Mouse (Mus musculus): ENCODE data around the gene Grhl3. TPM values are rescaled to one million over a fixed set of nuclear protein-coding genes. Genes with fewer than 3 reads are reported as not detected.

The Grhl3 gene
- polyA plus RNA-seq, 1 experiment from 2014 or later: 4.2 TPM

DNA sequence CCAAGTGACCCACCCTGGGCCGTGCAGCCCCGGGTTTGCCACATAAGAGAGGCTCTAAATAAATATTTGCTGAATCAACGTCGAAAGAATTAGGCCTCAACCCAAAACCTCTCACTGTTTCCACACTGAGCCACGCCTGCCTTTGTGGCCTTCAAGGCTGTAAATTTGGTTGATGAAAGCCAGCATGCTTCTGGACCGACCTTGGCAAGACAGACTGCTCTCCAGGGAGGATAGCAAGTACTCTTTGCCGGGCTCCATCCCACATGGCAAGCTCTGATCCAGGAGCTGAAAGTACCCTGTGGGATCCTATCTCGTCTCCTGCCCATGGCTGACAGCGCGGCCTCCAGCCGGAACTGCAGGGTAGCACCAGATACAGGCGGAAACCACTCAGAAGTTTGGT, 63.9 kb downstream of the Grhl3 start:
- 46% methylated on average over 12 of the region's 12 CpGs for WGBS
- H3K4me1 ChIP-seq (ENCODE audit: control insufficient read depth, insufficient read depth, low read length): 0 out of 2 replicates have a peak, but pooled peaks cover 7% of the 10 kb centered on the region

GRCm38 (mm10) chr4:135508419-135509039, 64.9 kb downstream of the Grhl3 start:
- Histone ChIP-seq H3K4me2 (ENCODE audit: low read depth) (peak overlapping the region; percentile 33), H3K9ac (ENCODE audit: low read length) (0 out of 2 replicates have a peak overlapping the region, but pooled peaks have one; percentile 22), H3K4me1 (ENCODE audit: control insufficient read depth, insufficient read depth, low read length) (0 out of 2 replicates have a peak, but pooled peaks cover 7% of the 10 kb centered on the region), H3K27ac (ENCODE audit: low read depth, low read length) (no peak overlapping the region), H3K27me3 (ENCODE audit: control insufficient read depth, insufficient read depth, low read length) (no peaks in the 10 kb centered on the region), H3K4me3 (ENCODE audit: low read depth, low read length) (no peak overlapping the region), H3K36me3 (ENCODE audit: control insufficient read depth, insufficient read depth, low read length) (no peaks in the 10 kb centered on the region), H3K9me3 (ENCODE audit: control insufficient read depth, low read length) (no peaks in the 10 kb centered on the region)
- peak; percentile 80 for DNase-seq (ENCODE audit: low spot score)
- no peak for ATAC-seq (ENCODE audit: insufficient read depth, low FRiP score, low TSS enrichment)
- 12% methylated on average over 13 of the region's 13 CpGs for WGBS

More for the DNA sequence above, 63.9 kb downstream of the Grhl3 start:
- no peak overlapping the region for H3K9ac ChIP-seq (ENCODE audit: low read length)
- no peaks in the 10 kb centered on the region for H3K9me3 ChIP-seq (ENCODE audit: control insufficient read depth, low read length)
- no peak overlapping the region for H3K4me3 ChIP-seq (ENCODE audit: low read depth, low read length)
- no peak overlapping the region for H3K4me2 ChIP-seq (ENCODE audit: low read depth)
- DNase-seq (ENCODE audit: low spot score) (no peak), ATAC-seq (ENCODE audit: insufficient read depth, low FRiP score, low TSS enrichment) (no peak)
- H3K27me3 ChIP-seq (ENCODE audit: control insufficient read depth, insufficient read depth, low read length): no peaks in the 10 kb centered on the region
- no peaks in the 10 kb centered on the region for H3K36me3 ChIP-seq (ENCODE audit: control insufficient read depth, insufficient read depth, low read length)
- no peak overlapping the region for H3K27ac ChIP-seq (ENCODE audit: low read depth, low read length)

GRCm38 (mm10) chr4:135507547-135508350, 65.7 kb downstream of the Grhl3 start:
- WGBS: 18% methylated on average over 22 of the region's 22 CpGs
- ATAC-seq (ENCODE audit: insufficient read depth, low FRiP score, low TSS enrichment) (no peak), DNase-seq (ENCODE audit: low spot score) (peak; percentile 73)
- no peaks in the 10 kb centered on the region for H3K9me3 ChIP-seq (ENCODE audit: control insufficient read depth, low read length)
- peak overlapping the region; percentile 39 for H3K4me2 ChIP-seq (ENCODE audit: low read depth)
- 0 out of 2 replicates have a peak, but pooled peaks cover 7% of the 10 kb centered on the region for H3K4me1 ChIP-seq (ENCODE audit: control insufficient read depth, insufficient read depth, low read length)
- no peaks in the 10 kb centered on the region for H3K27me3 ChIP-seq (ENCODE audit: control insufficient read depth, insufficient read depth, low read length)
- H3K36me3 ChIP-seq (ENCODE audit: control insufficient read depth, insufficient read depth, low read length): no peaks in the 10 kb centered on the region
- peak overlapping the region; percentile 18 for H3K4me3 ChIP-seq (ENCODE audit: low read depth, low read length)
- peak overlapping the region; percentile 42 for H3K9ac ChIP-seq (ENCODE audit: low read length)
- no peak overlapping the region for H3K27ac ChIP-seq (ENCODE audit: low read depth, low read length)

DNA sequence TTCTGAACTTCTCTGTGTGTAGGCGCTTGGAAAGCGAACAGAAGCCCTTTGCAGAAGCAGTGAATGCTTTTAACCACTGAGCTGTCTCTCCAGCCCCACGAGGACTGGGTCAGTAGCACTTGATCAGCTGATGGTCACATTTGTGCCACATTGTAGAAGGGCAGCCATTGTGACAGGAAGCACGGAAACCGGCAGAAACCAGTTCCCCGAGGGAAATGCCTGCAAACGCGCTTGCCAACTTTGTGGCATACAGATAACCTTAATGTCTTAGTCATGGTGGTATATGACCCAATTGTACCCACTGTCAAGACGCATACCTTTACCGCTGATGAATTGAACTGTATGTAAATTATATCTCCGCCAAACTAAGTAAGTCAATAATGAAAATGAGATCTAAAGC, 67.6 kb downstream of the Grhl3 start:
- H3K27me3 ChIP-seq (ENCODE audit: control insufficient read depth, insufficient read depth, low read length): no peaks in the 10 kb centered on the region
- H3K4me1 ChIP-seq (ENCODE audit: control insufficient read depth, insufficient read depth, low read length): 0 out of 2 replicates have a peak, but pooled peaks cover 7% of the 10 kb centered on the region
- ATAC-seq (ENCODE audit: insufficient read depth, low FRiP score, low TSS enrichment) (no peak), DNase-seq (ENCODE audit: low spot score) (no peak)
- WGBS: 83% methylated on average over 11 of the region's 11 CpGs
- no peak overlapping the region for H3K4me2 ChIP-seq (ENCODE audit: low read depth)
- no peak overlapping the region for H3K4me3 ChIP-seq (ENCODE audit: low read depth, low read length)
- H3K36me3 ChIP-seq (ENCODE audit: control insufficient read depth, insufficient read depth, low read length): no peaks in the 10 kb centered on the region
- no peak overlapping the region for H3K9ac ChIP-seq (ENCODE audit: low read length)
- no peaks in the 10 kb centered on the region for H3K9me3 ChIP-seq (ENCODE audit: control insufficient read depth, low read length)
- H3K27ac ChIP-seq (ENCODE audit: low read depth, low read length): no peak overlapping the region

DNA sequence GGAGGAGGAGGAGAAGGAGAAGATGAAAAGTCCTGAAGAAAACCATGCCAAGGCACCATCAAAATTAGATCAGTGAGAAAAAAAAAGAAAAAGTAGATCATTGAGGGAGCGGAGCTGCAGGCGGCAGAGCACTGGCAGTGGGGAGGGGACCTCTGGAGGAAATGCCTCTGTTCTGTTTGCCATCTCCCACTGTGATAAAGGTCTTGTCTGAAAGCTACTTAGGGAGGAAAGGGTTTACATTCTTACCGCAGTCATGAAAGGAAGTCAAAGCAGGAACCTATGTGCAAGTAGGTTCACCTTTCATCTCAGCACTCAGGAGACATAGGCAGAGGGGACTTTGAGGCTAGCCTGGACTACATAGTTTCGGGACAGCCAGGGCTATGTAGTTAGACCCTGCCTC, 71.8 kb downstream of the Grhl3 start:
- H3K4me1 ChIP-seq (ENCODE audit: control insufficient read depth, insufficient read depth, low read length): no peaks in the 10 kb centered on the region
- no peaks in the 10 kb centered on the region for H3K36me3 ChIP-seq (ENCODE audit: control insufficient read depth, insufficient read depth, low read length)
- H3K4me3 ChIP-seq (ENCODE audit: low read depth, low read length): no peak overlapping the region
- no peak overlapping the region for H3K4me2 ChIP-seq (ENCODE audit: low read depth)
- DNase-seq (ENCODE audit: low spot score) (no peak), ATAC-seq (ENCODE audit: insufficient read depth, low FRiP score, low TSS enrichment) (no peak)
- no peak overlapping the region for H3K9ac ChIP-seq (ENCODE audit: low read length)
- no peaks in the 10 kb centered on the region for H3K9me3 ChIP-seq (ENCODE audit: control insufficient read depth, low read length)
- WGBS: 67% methylated on average over 4 of the region's 4 CpGs
- no peak overlapping the region for H3K27ac ChIP-seq (ENCODE audit: low read depth, low read length)
- H3K27me3 ChIP-seq (ENCODE audit: control insufficient read depth, insufficient read depth, low read length): no peaks in the 10 kb centered on the region

DNA sequence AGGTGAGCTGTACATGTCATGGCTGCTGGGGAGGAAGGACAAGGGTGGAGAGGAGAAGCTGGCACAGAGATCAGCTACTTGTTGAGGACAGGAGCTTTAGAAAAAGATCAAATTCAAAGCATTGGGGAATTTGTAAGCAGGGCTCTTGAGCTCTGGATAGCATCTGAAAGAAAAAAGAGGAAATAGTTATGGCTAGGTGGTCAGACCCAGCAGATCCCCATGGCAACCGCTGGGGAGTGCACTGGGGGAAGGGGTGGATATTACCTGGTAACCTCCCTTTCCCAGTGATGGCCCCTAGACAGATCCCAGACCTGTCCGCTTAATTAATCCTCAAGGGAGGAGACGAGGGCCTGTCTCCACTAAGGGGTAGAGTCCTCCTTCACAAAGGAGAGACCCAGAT, 73.6 kb downstream of the Grhl3 start:
- no peaks in the 10 kb centered on the region for H3K27me3 ChIP-seq (ENCODE audit: control insufficient read depth, insufficient read depth, low read length)
- 86% methylated on average over 3 of the region's 3 CpGs for WGBS
- H3K9me3 ChIP-seq (ENCODE audit: control insufficient read depth, low read length): no peaks in the 10 kb centered on the region
- no peak overlapping the region for H3K4me2 ChIP-seq (ENCODE audit: low read depth)
- no peak overlapping the region for H3K9ac ChIP-seq (ENCODE audit: low read length)
- no peak overlapping the region for H3K27ac ChIP-seq (ENCODE audit: low read depth, low read length)
- ATAC-seq (ENCODE audit: insufficient read depth, low FRiP score, low TSS enrichment): no peak
- no peaks in the 10 kb centered on the region for H3K4me1 ChIP-seq (ENCODE audit: control insufficient read depth, insufficient read depth, low read length)
- H3K36me3 ChIP-seq (ENCODE audit: control insufficient read depth, insufficient read depth, low read length): no peaks in the 10 kb centered on the region
- DNase-seq (ENCODE audit: low spot score): no peak
- no peak overlapping the region for H3K4me3 ChIP-seq (ENCODE audit: low read depth, low read length)

- WGBS: 84% methylated on average over 6 of the region's 6 CpGs
- Histone ChIP-seq H3K9me3 (ENCODE audit: control insufficient read depth, low read length) (no peaks in the 10 kb centered on the region), H3K36me3 (ENCODE audit: control insufficient read depth, insufficient read depth, low read length) (no peaks in the 10 kb centered on the region), H3K27ac (ENCODE audit: low read depth, low read length) (no peak overlapping the region), H3K4me1 (ENCODE audit: control insufficient read depth, insufficient read depth, low read length) (peaks cover 2% of the 10 kb centered on the region; the same call in 1 of the 2 replicates), H3K4me2 (ENCODE audit: low read depth) (no peak overlapping the region), H3K9ac (ENCODE audit: low read length) (no peak overlapping the region; the same call in 1 of the 2 replicates), H3K27me3 (ENCODE audit: control insufficient read depth, insufficient read depth, low read length) (no peaks in the 10 kb centered on the region), H3K4me3 (ENCODE audit: low read depth, low read length) (no peak overlapping the region)
- no peak for DNase-seq (ENCODE audit: low spot score)
- ATAC-seq (ENCODE audit: insufficient read depth, low FRiP score, low TSS enrichment): no peak
Measured at GRCm38 (mm10) chr4:135498136-135498535, 75.3 kb downstream of the Grhl3 start.

DNA sequence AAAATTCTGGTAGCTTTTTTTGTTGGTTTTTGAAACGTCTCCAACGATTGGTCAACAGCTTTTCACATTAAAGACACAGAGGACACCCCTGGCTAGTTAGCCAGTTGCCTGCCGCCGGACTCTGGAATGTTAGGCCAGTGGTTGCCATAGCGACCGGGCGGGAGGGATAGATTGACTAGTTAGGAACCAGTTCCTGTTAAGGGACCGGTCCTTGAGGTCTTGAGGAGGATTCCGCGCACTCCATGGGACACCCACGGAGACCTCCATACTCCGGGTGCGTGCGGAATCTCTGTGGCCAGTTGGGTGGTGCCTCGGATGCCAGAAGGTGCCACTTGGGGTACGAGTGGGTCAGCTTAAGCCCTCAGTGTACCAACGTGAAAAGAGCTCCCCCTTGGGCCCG, 77.6 kb downstream of the Grhl3 start:
- H3K9me3 ChIP-seq (ENCODE audit: control insufficient read depth, low read length): no peaks in the 10 kb centered on the region
- H3K27ac ChIP-seq (ENCODE audit: low read depth, low read length): no peak overlapping the region
- H3K4me1 ChIP-seq (ENCODE audit: control insufficient read depth, insufficient read depth, low read length): peaks cover 2% of the 10 kb centered on the region; the same call in 1 of the 2 replicates
- WGBS: 14% methylated on average over 18 of the region's 18 CpGs
- peak overlapping the region; percentile 16; the same call in 1 of the 2 replicates for H3K4me2 ChIP-seq (ENCODE audit: low read depth)
- ATAC-seq (ENCODE audit: insufficient read depth, low FRiP score, low TSS enrichment) (no peak), DNase-seq (ENCODE audit: low spot score) (peak; percentile 57)
- H3K36me3 ChIP-seq (ENCODE audit: control insufficient read depth, insufficient read depth, low read length): no peaks in the 10 kb centered on the region
- H3K9ac ChIP-seq (ENCODE audit: low read length): no peak overlapping the region
- H3K4me3 ChIP-seq (ENCODE audit: low read depth, low read length): no peak overlapping the region
- H3K27me3 ChIP-seq (ENCODE audit: control insufficient read depth, insufficient read depth, low read length): no peaks in the 10 kb centered on the region

Data from neural tube, embryonic 11.5 days (tissue).